Mouse (Mus musculus) duodenum, adult 2 months (tissue): ENCODE data around the gene Sprr2a2. TPM values are rescaled to one million over a fixed set of nuclear protein-coding genes. Genes with fewer than 3 reads are reported as not detected.

Experiments
- polyA plus RNA-seq: library from polyadenylated mRNA; depleted of rRNA; stranded (reverse); fragments of >200 nt; gene quantifications from 2 replicates; pipeline ENCODE4 v1.2.3, GENCODE M21; 2012; ENCODE audit warnings: low replicate concordance; rRNA removed

Gene Sprr2a2
- polyA plus RNA-seq = 17,497 and 20,971 TPM in 2 replicates

DNA sequence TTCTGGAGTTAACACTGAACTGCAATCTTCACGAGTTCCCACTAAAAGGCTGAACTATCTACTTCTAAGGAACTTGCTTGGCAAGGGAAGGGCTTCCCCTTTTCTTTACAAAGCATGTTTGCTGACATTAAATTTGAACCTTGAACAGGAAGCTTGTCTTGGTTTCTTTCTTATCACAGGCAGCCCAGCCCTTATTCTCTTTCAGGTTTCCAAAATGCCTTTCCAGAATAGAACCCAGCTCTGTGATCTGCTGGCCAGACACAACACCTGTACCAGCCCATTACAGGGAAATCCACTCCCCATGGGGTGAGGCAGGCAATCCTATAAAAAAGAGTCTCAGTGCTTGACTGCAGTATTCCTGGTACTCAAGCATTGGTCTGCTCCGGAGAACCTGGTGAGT lies at the start of gene Sprr2a2, which contains the start of gene Sprr2a1:
Sprr2a2 (plus strand) TSS at position 352 of the 400 bp plus-strand sequence.
Sprr2a1 (plus strand) TSS at position 231 of the 400 bp plus-strand sequence.

DNA sequence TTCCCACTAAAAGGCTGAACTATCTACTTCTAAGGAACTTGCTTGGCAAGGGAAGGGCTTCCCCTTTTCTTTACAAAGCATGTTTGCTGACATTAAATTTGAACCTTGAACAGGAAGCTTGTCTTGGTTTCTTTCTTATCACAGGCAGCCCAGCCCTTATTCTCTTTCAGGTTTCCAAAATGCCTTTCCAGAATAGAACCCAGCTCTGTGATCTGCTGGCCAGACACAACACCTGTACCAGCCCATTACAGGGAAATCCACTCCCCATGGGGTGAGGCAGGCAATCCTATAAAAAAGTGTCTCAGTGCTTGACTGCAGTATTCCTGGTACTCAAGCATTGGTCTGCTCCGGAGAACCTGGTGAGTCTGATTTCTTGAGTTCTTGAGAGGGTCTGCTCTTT lies 69.4 kb downstream of the Sprr2a2 start, which contains the start of gene Sprr2a3:
Sprr2a3 (plus strand) TSS at position 317 of the 400 bp plus-strand sequence.

Other genes with a start within 250 kb of the Sprr2a2 start
- gene Pglyrp3, start 201.3 kb upstream of the Sprr2a2 start, polyA plus RNA-seq = not detected in 2 replicates
- 0.50 TPM in 1 of 2 replicates, not detected in the other for gene Lor, start 132.8 kb upstream of the Sprr2a2 start, polyA plus RNA-seq
- not detected in 2 replicates for gene Prr9, start 92.0 kb upstream of the Sprr2a2 start, polyA plus RNA-seq
- gene Lelp1, start 73.2 kb upstream of the Sprr2a2 start, polyA plus RNA-seq = not detected in 2 replicates
- 34.0 and 52.2 TPM in 2 replicates for gene Sprr2a1, start 121 bp upstream of the Sprr2a2 start, polyA plus RNA-seq
- 128 and 424 TPM in 2 replicates for gene Sprr2a3, start 69.5 kb downstream of the Sprr2a2 start, polyA plus RNA-seq
- not detected in 2 replicates for gene Sprr2b, start 100.7 kb downstream of the Sprr2a2 start, polyA plus RNA-seq
- not detected in 2 replicates for gene Sprr2d, start 123.2 kb downstream of the Sprr2a2 start, polyA plus RNA-seq
- gene Sprr2e, start 136.2 kb downstream of the Sprr2a2 start, polyA plus RNA-seq = not detected in 2 replicates
- not detected in 2 replicates for gene Sprr2f, start 149.3 kb downstream of the Sprr2a2 start, polyA plus RNA-seq
- gene Sprr2h, start 169.8 kb downstream of the Sprr2a2 start, polyA plus RNA-seq = not detected in 2 replicates
- not detected in 2 replicates for gene Sprr2i, start 192.1 kb downstream of the Sprr2a2 start, polyA plus RNA-seq
- not detected in 2 replicates for gene Sprr2j-ps, start 202.2 kb downstream of the Sprr2a2 start, polyA plus RNA-seq
- gene Gm9774, start 213.5 kb downstream of the Sprr2a2 start, polyA plus RNA-seq = 10.1 and 10.8 TPM in 2 replicates
- not detected in 2 replicates for gene Sprr2k, start 216.7 kb downstream of the Sprr2a2 start, polyA plus RNA-seq
- not detected in 2 replicates for gene Sprr1b, start 222.9 kb downstream of the Sprr2a2 start, polyA plus RNA-seq
- 0.33 TPM in 1 of 2 replicates, not detected in the other for gene Sprr3, start 242.8 kb downstream of the Sprr2a2 start, polyA plus RNA-seq